Mouse (Mus musculus) limb, embryonic 15.5 days (tissue): ENCODE data around the gene N4bp1. TPM values are rescaled to one million over a fixed set of nuclear protein-coding genes. Genes with fewer than 3 reads are reported as not detected.
A peak's percentile ranks its signal among the peaks of the same experiment; 100 is the strongest.

Source experiments
- ATAC-seq: fragments of 200-750 bp; cut with Nextera tagmentation; 2 replicates; pipeline ENCODE4 v1.8.0; 2017; ENCODE audit warnings: low read depth, moderate TSS enrichment; ENCODE audit not compliant: insufficient number of reproducible peaks, low FRiP score, low TSS enrichment
- H3K27ac ChIP-seq: fragments of 300-500 bp; sonication (generic); 2 replicates; pipeline ENCODE4 v1.5.1; 2015; ENCODE audit warnings: moderate library complexity, mild to moderate bottlenecking, inconsistent platforms
- H3K27me3 ChIP-seq: fragments of 300-500 bp; sonication (generic); 2 replicates; pipeline ENCODE4 v1.6.1; 2015; ENCODE audit warnings: inconsistent platforms
- H3K36me3 ChIP-seq: fragments of 300-500 bp; sonication (generic); 2 replicates; pipeline ENCODE4 v1.6.1; 2015; ENCODE audit warnings: inconsistent platforms
- H3K4me1 ChIP-seq: fragments of 300-500 bp; sonication (generic); 2 replicates; pipeline ENCODE4 v1.6.1; 2015; ENCODE audit warnings: inconsistent platforms
- H3K4me2 ChIP-seq: fragments of 300-500 bp; sonication (generic); 2 replicates; pipeline ENCODE4 v1.6.1; 2015; ENCODE audit warnings: mild to moderate bottlenecking, inconsistent platforms
- H3K4me3 ChIP-seq: fragments of 300-500 bp; sonication (generic); 2 replicates; pipeline ENCODE4 v1.5.1; 2015; ENCODE audit warnings: mild to moderate bottlenecking, inconsistent platforms
- H3K9ac ChIP-seq: fragments of 300-500 bp; sonication (generic); 2 replicates; pipeline ENCODE4 v1.6.1; 2015; ENCODE audit warnings: inconsistent platforms
- H3K9me3 ChIP-seq: fragments of 300-500 bp; sonication (generic); 2 replicates; pipeline ENCODE4 v1.6.1; 2016; ENCODE audit warnings: inconsistent platforms
- WGBS: fragments of 180-500 bp; shearing (Covaris S2); methylation state at CpG from one replicate; pipeline ENCODE4 v1.1.7; 2015; 5-methylcytosine and 5-hydroxymethylcytosine counted together
- polyA plus RNA-seq: library from polyadenylated mRNA; unstranded; fragments of >200 nt; fragmentation: Nextera tagmentation; extraction: Ambion mirVana; gene quantifications from 2 replicates; pipeline ENCODE4 v1.2.1, GENCODE M21; 2015

The N4bp1 gene
- 7.9 and 9.5 TPM in 2 replicates for polyA plus RNA-seq

- H3K4me3 ChIP-seq, result peak within 1 kb of the TSS; percentile 98
- no peaks in the 10 kb centered on the region for H3K27me3 ChIP-seq
- ATAC-seq, result peak; percentile 90
- peaks cover 3% of the 10 kb centered on the region; the same call in 1 of the 2 replicates for H3K36me3 ChIP-seq
- H3K4me2 ChIP-seq, result peak within 1 kb of the TSS; percentile 82
- WGBS, result under 1% methylated on average over 94 of the region's 119 CpGs
- H3K9me3 ChIP-seq, result no peaks in the 10 kb centered on the region
- peaks cover 31% of the 10 kb centered on the region for H3K4me1 ChIP-seq
- peak within 1 kb of the TSS; percentile 88 for H3K9ac ChIP-seq
- peak within 1 kb of the TSS; percentile 94 for H3K27ac ChIP-seq
Measured at GRCm38 (mm10) chr8:86884489-86885463, at the start of gene N4bp1. Gene N4bp1 (minus strand): TSS chr8:86885258.

GRCm38 (mm10) chr8:86934841-86935240, 49.8 kb upstream of the N4bp1 start:
- WGBS, result 79% methylated on average over 5 of the region's 5 CpGs
- Histone ChIP-seq H3K27me3 (no peaks in the 10 kb centered on the region), H3K4me2 (no peak overlapping the region), H3K4me3 (no peak overlapping the region), H3K27ac (no peak overlapping the region), H3K9ac (no peak overlapping the region), H3K9me3 (no peaks in the 10 kb centered on the region), H3K4me1 (no peaks in the 10 kb centered on the region), H3K36me3 (no peaks in the 10 kb centered on the region)
- ATAC-seq, result no peak

- no peak for ATAC-seq
- 60% methylated on average over 13 of the region's 13 CpGs for WGBS
Measured at GRCm38 (mm10) chr8:86934393-86934792, 49.3 kb upstream of the N4bp1 start.

GRCm38 (mm10) chr8:86933898-86934297, 48.8 kb upstream of the N4bp1 start:
- Histone ChIP-seq H3K9ac (no peak overlapping the region), H3K27ac (no peak overlapping the region), H3K4me2 (no peak overlapping the region), H3K27me3 (no peaks in the 10 kb centered on the region), H3K4me3 (no peak overlapping the region), H3K9me3 (no peaks in the 10 kb centered on the region), H3K36me3 (no peaks in the 10 kb centered on the region), H3K4me1 (no peaks in the 10 kb centered on the region)
- no peak for ATAC-seq
- 11% methylated on average over 9 of the region's 9 CpGs for WGBS

More at GRCm38 (mm10) chr8:86934393-86934792, 49.3 kb upstream of the N4bp1 start:
- Histone ChIP-seq H3K4me2 (no peak overlapping the region), H3K4me1 (no peaks in the 10 kb centered on the region), H3K27me3 (no peaks in the 10 kb centered on the region), H3K9ac (no peak overlapping the region), H3K9me3 (no peaks in the 10 kb centered on the region), H3K36me3 (no peaks in the 10 kb centered on the region), H3K27ac (no peak overlapping the region), H3K4me3 (no peak overlapping the region)

- ATAC-seq, result no peak
- H3K4me2 ChIP-seq, result no peak overlapping the region
Measured at GRCm38 (mm10) chr8:86926237-86926636, 41.2 kb upstream of the N4bp1 start.

GRCm38 (mm10) chr8:86923219-86923835, 38.3 kb upstream of the N4bp1 start:
- H3K4me1 ChIP-seq, result no peaks in the 10 kb centered on the region; the same call in 1 of the 2 replicates
- H3K9ac ChIP-seq, result no peak overlapping the region
- no peaks in the 10 kb centered on the region for H3K9me3 ChIP-seq
- no peaks in the 10 kb centered on the region for H3K27me3 ChIP-seq
- WGBS, result 64% methylated on average over 5 of the region's 5 CpGs
- no peaks in the 10 kb centered on the region for H3K36me3 ChIP-seq
- ATAC-seq, result no peak
- no peak overlapping the region for H3K4me3 ChIP-seq
- no peak overlapping the region for H3K4me2 ChIP-seq
- no peak overlapping the region for H3K27ac ChIP-seq

More at GRCm38 (mm10) chr8:86926237-86926636, 41.2 kb upstream of the N4bp1 start:
- Histone ChIP-seq H3K36me3 (no peaks in the 10 kb centered on the region), H3K9ac (no peak overlapping the region), H3K9me3 (no peaks in the 10 kb centered on the region), H3K27me3 (no peaks in the 10 kb centered on the region), H3K4me3 (no peak overlapping the region), H3K27ac (no peak overlapping the region), H3K4me1 (no peaks in the 10 kb centered on the region; the same call in 1 of the 2 replicates)
- 63% methylated on average over 8 of the region's 8 CpGs for WGBS

GRCm38 (mm10) chr8:86922673-86923072, 37.6 kb upstream of the N4bp1 start:
- H3K4me2 ChIP-seq, result no peak overlapping the region
- no peak for ATAC-seq
- H3K27me3 ChIP-seq, result no peaks in the 10 kb centered on the region
- no peaks in the 10 kb centered on the region; the same call in 1 of the 2 replicates for H3K4me1 ChIP-seq
- H3K4me3 ChIP-seq, result no peak overlapping the region
- no peak overlapping the region for H3K9ac ChIP-seq
- no peak overlapping the region for H3K27ac ChIP-seq
- 86% methylated on average over 1 of the region's 1 CpGs for WGBS
- no peaks in the 10 kb centered on the region for H3K36me3 ChIP-seq
- no peaks in the 10 kb centered on the region for H3K9me3 ChIP-seq

GRCm38 (mm10) chr8:86922141-86922540, 37.1 kb upstream of the N4bp1 start:
- H3K4me2 ChIP-seq, result no peak overlapping the region
- H3K36me3 ChIP-seq, result no peaks in the 10 kb centered on the region
- 78% methylated on average over 5 of the region's 5 CpGs for WGBS
- no peak overlapping the region for H3K27ac ChIP-seq
- H3K9me3 ChIP-seq, result no peaks in the 10 kb centered on the region
- no peak overlapping the region for H3K9ac ChIP-seq
- H3K4me1 ChIP-seq, result no peaks in the 10 kb centered on the region; the same call in 1 of the 2 replicates
- no peaks in the 10 kb centered on the region for H3K27me3 ChIP-seq
- no peak for ATAC-seq
- H3K4me3 ChIP-seq, result no peak overlapping the region

GRCm38 (mm10) chr8:86920996-86921395, 35.9 kb upstream of the N4bp1 start:
- H3K27ac ChIP-seq, result no peak overlapping the region
- no peak overlapping the region for H3K4me3 ChIP-seq
- no peaks in the 10 kb centered on the region for H3K36me3 ChIP-seq
- ATAC-seq, result no peak
- H3K9ac ChIP-seq, result no peak overlapping the region
- WGBS, result 59% methylated on average over 5 of the region's 5 CpGs
- H3K9me3 ChIP-seq, result no peaks in the 10 kb centered on the region
- no peaks in the 10 kb centered on the region for H3K27me3 ChIP-seq
- no peak overlapping the region for H3K4me2 ChIP-seq
- H3K4me1 ChIP-seq, result no peaks in the 10 kb centered on the region

- 32% methylated on average over 7 of the region's 7 CpGs for WGBS
Measured at GRCm38 (mm10) chr8:86920455-86920854, 35.4 kb upstream of the N4bp1 start.

GRCm38 (mm10) chr8:86920024-86920423, 35.0 kb upstream of the N4bp1 start:
- Histone ChIP-seq H3K27me3 (no peaks in the 10 kb centered on the region), H3K9ac (no peak overlapping the region), H3K9me3 (no peaks in the 10 kb centered on the region), H3K4me1 (no peaks in the 10 kb centered on the region), H3K27ac (no peak overlapping the region), H3K36me3 (no peaks in the 10 kb centered on the region), H3K4me2 (no peak overlapping the region), H3K4me3 (no peak overlapping the region)
- 77% methylated on average over 7 of the region's 7 CpGs for WGBS
- no peak for ATAC-seq

More at GRCm38 (mm10) chr8:86920455-86920854, 35.4 kb upstream of the N4bp1 start:
- no peak for ATAC-seq
- Histone ChIP-seq H3K4me1 (no peaks in the 10 kb centered on the region), H3K9ac (no peak overlapping the region), H3K9me3 (no peaks in the 10 kb centered on the region), H3K4me2 (no peak overlapping the region), H3K36me3 (no peaks in the 10 kb centered on the region), H3K27ac (no peak overlapping the region), H3K27me3 (no peaks in the 10 kb centered on the region), H3K4me3 (no peak overlapping the region)

- ATAC-seq, result no peak
- H3K4me1 ChIP-seq, result no peaks in the 10 kb centered on the region
Measured at GRCm38 (mm10) chr8:86919262-86919661, 34.2 kb upstream of the N4bp1 start.

More at GRCm38 (mm10) chr8:86919262-86919661, 34.2 kb upstream of the N4bp1 start:
- no peak overlapping the region for H3K9ac ChIP-seq
- no peaks in the 10 kb centered on the region for H3K9me3 ChIP-seq
- H3K4me3 ChIP-seq, result no peak overlapping the region
- no peaks in the 10 kb centered on the region for H3K36me3 ChIP-seq
- H3K4me2 ChIP-seq, result no peak overlapping the region
- WGBS, result 71% methylated on average over 4 of the region's 4 CpGs
- H3K27ac ChIP-seq, result no peak overlapping the region
- no peaks in the 10 kb centered on the region for H3K27me3 ChIP-seq
